In genomic region chr2:20722165-20722991, GRCm38 (mm10) we compare ENCODE assay signal across 8 mouse cellular contexts.
DNase-seq lines count a peak whose midpoint lies in the region; ATAC-seq and TF ChIP-seq lines count a peak whose summit lies in the region.

No protein-coding gene starts in this region.

- ATAC-seq in heart, embryonic 13.5 days (ENCODE audit: extremely low read depth, insufficient number of reproducible peaks, low FRiP score, low TSS enrichment): no peak
- peak; percentile 74; the same call in 1 of the 2 replicates for ATAC-seq in lung, embryonic 15.5 days (ENCODE audit: borderline replicate concordance, extremely low read depth, low FRiP score, low TSS enrichment)
- ATAC-seq in stomach, postnatal 0 days (ENCODE audit: low FRiP score, low TSS enrichment): peak; percentile 39; the same call in 1 of the 2 replicates

- H3K27me3 ChIP-seq in heart, embryonic 13.5 days (replicated peaks): no peaks in the 10 kb centered on the region
- no peaks in the 10 kb centered on the region for H3K27me3 ChIP-seq in lung, embryonic 15.5 days
- H3K27me3 ChIP-seq in stomach, postnatal 0 days (ENCODE audit: control insufficient read depth, insufficient read depth, low read length): no peaks in the 10 kb centered on the region

- H3K36me3 ChIP-seq in heart, embryonic 13.5 days: no peaks in the 10 kb centered on the region
- H3K36me3 ChIP-seq in lung, embryonic 15.5 days: no peaks in the 10 kb centered on the region
- no peaks in the 10 kb centered on the region for H3K36me3 ChIP-seq in stomach, postnatal 0 days (ENCODE audit: control insufficient read depth, insufficient read depth, low read length)

- whole genome bisulfite sequencing in heart, embryonic 13.5 days: 29% methylated on average over 15 of the region's 15 CpGs
- WGBS in lung, embryonic 15.5 days: 14% methylated on average over 15 of the region's 15 CpGs
- WGBS in stomach, postnatal 0 days: 16% methylated on average over 15 of the region's 15 CpGs

- peak overlapping the region; percentile 85 for H3K27ac ChIP-seq in gastrocnemius, adult 2 months
- H3K27ac ChIP-seq in heart, embryonic 13.5 days (replicated peaks): peak overlapping the region; percentile 60
- no peak overlapping the region for H3K27ac ChIP-seq in lung, embryonic 15.5 days
- H3K27ac ChIP-seq in stomach, postnatal 0 days (replicated peaks): peak overlapping the region; percentile 59

- H3K9ac ChIP-seq in heart, embryonic 13.5 days: peak overlapping the region; percentile 65
- 0 out of 2 replicates have a peak overlapping the region, but pooled peaks have one; percentile 16 for H3K9ac ChIP-seq in lung, embryonic 15.5 days
- H3K9ac ChIP-seq in stomach, postnatal 0 days (ENCODE audit: low read length): peak overlapping the region; percentile 5; the same call in 1 of the 2 replicates

- no peak for TF ChIP-seq CTCF in gastrocnemius, adult 2 months (IDR thresholded peaks at IDR 0.05)
- TF ChIP-seq CTCF in stomach, postnatal 0 days (IDR thresholded peaks at IDR 0.05; ENCODE audit: low read depth): no peak

- intact Hi-C loops in gastrocnemius, adult 2 months (cut with DNase I): no loop called here

- TF ChIP-seq EP300 in stomach, postnatal 0 days (optimal IDR thresholded peaks at IDR 0.05): no peak

- H3K4me2 ChIP-seq in heart, embryonic 13.5 days: peak overlapping the region; percentile 59
- H3K4me2 ChIP-seq in lung, embryonic 15.5 days: peak overlapping the region; percentile 50
- H3K4me2 ChIP-seq in stomach, postnatal 0 days (replicated peaks; ENCODE audit: low read depth): peak overlapping the region; percentile 38

- DNase-seq in gastrocnemius, adult 2 months: no peak
- DNase-seq in gastrocnemius, adult 8-10 months (ENCODE audit: low spot score in 2 of 2): no peak
- DNase-seq in embryo, embryonic 10.5 days (ENCODE audit: low spot score): peak; percentile 57
- no peak for DNase-seq in stomach, postnatal 0 days (ENCODE audit: low spot score)
- DNase-seq in c-Kit-positive CD71-positive TER-119-positive erythroid progenitor cells, embryonic 14.5 days (ENCODE audit: low spot score): no peak
- DNase-seq in adrenal gland, adult 8-10 months: no peak

- H3K9me3 ChIP-seq in heart, embryonic 13.5 days: no peaks in the 10 kb centered on the region
- no peaks in the 10 kb centered on the region for H3K9me3 ChIP-seq in lung, embryonic 15.5 days
- H3K9me3 ChIP-seq in stomach, postnatal 0 days (ENCODE audit: control insufficient read depth, low read length): no peaks in the 10 kb centered on the region

- peaks cover 44% of the 10 kb centered on the region for H3K4me1 ChIP-seq in heart, embryonic 13.5 days
- peaks cover 11% of the 10 kb centered on the region; the same call in 1 of the 2 replicates for H3K4me1 ChIP-seq in lung, embryonic 15.5 days
- no peaks in the 10 kb centered on the region for H3K4me1 ChIP-seq in stomach, postnatal 0 days (replicated peaks; ENCODE audit: control insufficient read depth, insufficient read depth)

- H3K4me3 ChIP-seq in gastrocnemius, adult 2 months: peak overlapping the region; percentile 72
- peak overlapping the region; percentile 36 for H3K4me3 ChIP-seq in heart, embryonic 13.5 days
- peak overlapping the region; percentile 26 for H3K4me3 ChIP-seq in lung, embryonic 15.5 days
- peak overlapping the region; percentile 17 for H3K4me3 ChIP-seq in stomach, postnatal 0 days (ENCODE audit: low read depth, low read length)

Comparison
In these comparisons a context has a peak if more than half of its experiments do, and no peak if none do; other contexts are left out.
1. H3K4me3 ChIP-seq: peak in every context shown above with its lines; median percentile 72 in gastrocnemius, adult 2 months; 36 in heart, embryonic 13.5 days; 26 in lung, embryonic 15.5 days; 17 in stomach, postnatal 0 days.
2. H3K9ac ChIP-seq: peak in every context shown above with its lines; median percentile 65 in heart, embryonic 13.5 days; 16 in lung, embryonic 15.5 days; 5 in stomach, postnatal 0 days.